8 mouse cellular contexts compared by ENCODE assay signal in the genomic region with DNA sequence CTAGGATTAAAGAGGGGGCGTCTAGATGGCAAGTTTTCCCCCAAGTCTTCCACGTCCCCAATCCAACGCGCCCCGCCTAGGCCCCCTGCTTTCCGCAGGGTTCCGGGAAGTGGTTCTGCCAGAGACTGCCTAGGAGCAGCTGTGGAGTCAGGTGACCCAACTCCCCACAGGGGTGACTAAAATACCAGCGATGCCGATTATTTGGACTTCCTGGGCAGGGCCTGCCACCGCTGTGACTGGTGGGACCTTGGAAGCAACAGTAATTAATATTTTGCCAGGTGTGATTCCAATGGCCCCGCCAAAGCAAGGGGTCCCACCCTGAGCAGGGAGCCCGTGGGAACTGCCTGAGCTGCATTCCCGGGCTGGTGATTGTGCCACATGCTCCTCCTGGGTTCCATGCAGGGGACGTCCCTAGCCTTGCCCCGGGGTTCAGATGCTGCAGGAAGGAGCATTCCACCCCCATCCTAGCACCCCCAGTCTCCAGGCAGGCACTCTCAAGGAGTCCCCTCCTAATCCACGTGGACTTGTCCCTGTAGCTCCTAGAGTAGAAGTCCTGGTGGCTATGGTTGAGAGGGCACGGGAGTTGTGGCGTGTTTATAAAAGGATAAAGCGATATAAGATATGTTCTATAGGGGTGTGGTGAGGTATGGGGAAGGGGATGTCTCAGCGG. TPM values are rescaled to one million over a fixed set of nuclear protein-coding genes. Genes with fewer than 3 reads are reported as not detected.
DNase-seq lines count a peak whose midpoint lies in the region; ATAC-seq lines count a peak whose summit lies in the region.

No protein-coding gene starts in this region.

- WGBS in hindbrain, embryonic 12.5 days = 38% methylated on average over 20 of the region's 20 CpGs
- WGBS in liver, embryonic 12.5 days (ENCODE audit: insufficient replicate concordance) = 35% methylated on average over 20 of the region's 20 CpGs

- DNase-seq in adrenal gland, adult 2 months = peak; percentile 28
- DNase-seq in adrenal gland, postnatal 4 days (ENCODE audit: low spot score in 2 of 2) = no peak
- peak; percentile 58 for DNase-seq in ZHBTc4 (ENCODE audit: low read depth, low spot score)
- DNase-seq in thymus, postnatal 0 days (ENCODE audit: low spot score) = peak; percentile 44
- DNase-seq in cerebellum, adult 9-11 months = no peak
- no peak for DNase-seq in right cerebral cortex, postnatal 10 days (ENCODE audit: low spot score in 2 of 2)

- ATAC-seq in hindbrain, embryonic 12.5 days (ENCODE audit: low FRiP score) = no peak
- ATAC-seq in liver, embryonic 12.5 days = no peak

- H3K4me3 ChIP-seq in hindbrain, embryonic 12.5 days = no peak overlapping the region
- no peak overlapping the region for H3K4me3 ChIP-seq in liver, embryonic 12.5 days

- no peaks in the 10 kb centered on the region for H3K36me3 ChIP-seq in hindbrain, embryonic 12.5 days
- H3K36me3 ChIP-seq in liver, embryonic 12.5 days = no peaks in the 10 kb centered on the region

- H3K4me1 ChIP-seq in hindbrain, embryonic 12.5 days = peaks cover 8% of the 10 kb centered on the region
- H3K4me1 ChIP-seq in liver, embryonic 12.5 days = peaks cover 25% of the 10 kb centered on the region

- no peaks in the 10 kb centered on the region for H3K9me3 ChIP-seq in hindbrain, embryonic 12.5 days (replicated peaks)
- H3K9me3 ChIP-seq in liver, embryonic 12.5 days (replicated peaks) = no peaks in the 10 kb centered on the region

- no peak overlapping the region for H3K9ac ChIP-seq in hindbrain, embryonic 12.5 days
- H3K9ac ChIP-seq in liver, embryonic 12.5 days = no peak overlapping the region

- peaks cover 3% of the 10 kb centered on the region; the same call in 1 of the 2 replicates for H3K27me3 ChIP-seq in hindbrain, embryonic 12.5 days
- H3K27me3 ChIP-seq in liver, embryonic 12.5 days (replicated peaks) = no peaks in the 10 kb centered on the region

- H3K27ac ChIP-seq in hindbrain, embryonic 12.5 days = no peak overlapping the region
- no peak overlapping the region for H3K27ac ChIP-seq in liver, embryonic 12.5 days

- H3K4me2 ChIP-seq in hindbrain, embryonic 12.5 days (replicated peaks) = peak overlapping the region; percentile 34
- peak overlapping the region; percentile 13 for H3K4me2 ChIP-seq in liver, embryonic 12.5 days

RNA-seq across cellular contexts. Expression of a gene that starts 28.5 kb away (rescaled TPM):
- total RNA-seq in adrenal gland, adult 2 months (2021) = 10 to 100 TPM in 1 of 2 experiments, 1 to 10 TPM in 1; 8.8 to 15.3 TPM
- 4.5 and 6.5 TPM in 2 replicates for polyA plus RNA-seq in adrenal gland, adult 2 months (2012; rRNA removed)
- total RNA-seq in adrenal gland, postnatal 4 days (2021) = 1 to 10 TPM; 6.0 to 7.9 TPM
- 2.4 TPM in 2 replicates for polyA plus RNA-seq in hindbrain, embryonic 12.5 days (2016; fragmentation: Nextera tagmentation; extraction: Ambion mirVana)
- 5.7 and 5.9 TPM in 2 replicates for polyA plus RNA-seq in liver, embryonic 12.5 days (2016; fragmentation: Nextera tagmentation; extraction: Ambion mirVana)
- 33.2 and 34.4 TPM in 2 replicates for polyA plus RNA-seq in thymus, postnatal 0 days (2015; fragmentation: Nextera tagmentation; extraction: Ambion mirVana)

RNA-seq across cellular contexts. Expression of a gene that starts 31.5 kb away (rescaled TPM):
- 10 to 100 TPM; 72.7 to 98.1 TPM for total RNA-seq in adrenal gland, adult 2 months (2021)
- 72.0 and 89.9 TPM in 2 replicates for polyA plus RNA-seq in adrenal gland, adult 2 months (2012; rRNA removed)
- 10 to 100 TPM; 88.1 to 98.9 TPM for total RNA-seq in adrenal gland, postnatal 4 days (2021)
- 327 and 336 TPM in 2 replicates for polyA plus RNA-seq in hindbrain, embryonic 12.5 days (2016; fragmentation: Nextera tagmentation; extraction: Ambion mirVana)
- 289 and 313 TPM in 2 replicates for polyA plus RNA-seq in liver, embryonic 12.5 days (2016; fragmentation: Nextera tagmentation; extraction: Ambion mirVana)
- 267 and 304 TPM in 2 replicates for polyA plus RNA-seq in thymus, postnatal 0 days (2015; fragmentation: Nextera tagmentation; extraction: Ambion mirVana)

RNA-seq across cellular contexts. Expression of a gene that starts 42.8 kb away (rescaled TPM):
- total RNA-seq in adrenal gland, adult 2 months (2021) = 10 to 100 TPM; 28.8 to 32.0 TPM
- 2.2 and 2.5 TPM in 2 replicates for polyA plus RNA-seq in adrenal gland, adult 2 months (2012; rRNA removed)
- 10 to 100 TPM; 49.4 to 55.9 TPM for total RNA-seq in adrenal gland, postnatal 4 days (2021)
- 78.1 and 82.3 TPM in 2 replicates for polyA plus RNA-seq in hindbrain, embryonic 12.5 days (2016; fragmentation: Nextera tagmentation; extraction: Ambion mirVana)
- 52.9 and 53.3 TPM in 2 replicates for polyA plus RNA-seq in liver, embryonic 12.5 days (2016; fragmentation: Nextera tagmentation; extraction: Ambion mirVana)
- polyA plus RNA-seq in thymus, postnatal 0 days (2015; fragmentation: Nextera tagmentation; extraction: Ambion mirVana) = 67.0 and 72.5 TPM in 2 replicates

Comparison
In these comparisons a context has a peak if more than half of its experiments do, and no peak if none do; other contexts are left out.
1. DNase-seq: peak in adrenal gland, adult 2 months (single experiment), ZHBTc4 (single experiment) and thymus, postnatal 0 days (single experiment); none in adrenal gland, postnatal 4 days (0 of 2), cerebellum, adult 9-11 months (single experiment) and right cerebral cortex, postnatal 10 days (0 of 2).
2. RNA of a gene that starts 42.8 kb away (polyA plus RNA-seq): 78.1 to 82.3 TPM in hindbrain, embryonic 12.5 days, 67.0 to 72.5 TPM in thymus, postnatal 0 days and 52.9 to 53.3 TPM in liver, embryonic 12.5 days; 2.2 to 2.5 TPM in adrenal gland, adult 2 months; every median in the first group is over 10 times any median in the second.